Mouse (Mus musculus) limb, embryonic 15.5 days (tissue): Measurements from ENCODE around the gene Gm21977. TPM values are rescaled to one million over a fixed set of nuclear protein-coding genes. Genes with fewer than 3 reads are reported as not detected.
"Not testable (repeated sequence)": the region's sequence is repeated elsewhere in the genome, so short reads cannot be mapped to it uniquely, and the experiment has no call there.

Source experiments
- ATAC-seq: fragments of 200-750 bp; cut with Nextera tagmentation; 2 replicates; pipeline ENCODE4 v1.8.0; 2017; ENCODE audit warnings: low read depth, moderate TSS enrichment; ENCODE audit not compliant: insufficient number of reproducible peaks, low FRiP score, low TSS enrichment
- H3K27ac ChIP-seq: fragments of 300-500 bp; sonication (generic); 2 replicates; pipeline ENCODE4 v1.5.1; 2015; ENCODE audit warnings: moderate library complexity, mild to moderate bottlenecking, inconsistent platforms
- H3K27me3 ChIP-seq: fragments of 300-500 bp; sonication (generic); 2 replicates; pipeline ENCODE4 v1.6.1; 2015; ENCODE audit warnings: inconsistent platforms
- H3K36me3 ChIP-seq: fragments of 300-500 bp; sonication (generic); 2 replicates; pipeline ENCODE4 v1.6.1; 2015; ENCODE audit warnings: inconsistent platforms
- H3K4me1 ChIP-seq: fragments of 300-500 bp; sonication (generic); 2 replicates; pipeline ENCODE4 v1.6.1; 2015; ENCODE audit warnings: inconsistent platforms
- H3K4me2 ChIP-seq: fragments of 300-500 bp; sonication (generic); 2 replicates; pipeline ENCODE4 v1.6.1; 2015; ENCODE audit warnings: mild to moderate bottlenecking, inconsistent platforms
- H3K4me3 ChIP-seq: fragments of 300-500 bp; sonication (generic); 2 replicates; pipeline ENCODE4 v1.5.1; 2015; ENCODE audit warnings: mild to moderate bottlenecking, inconsistent platforms
- H3K9ac ChIP-seq: fragments of 300-500 bp; sonication (generic); 2 replicates; pipeline ENCODE4 v1.6.1; 2015; ENCODE audit warnings: inconsistent platforms
- H3K9me3 ChIP-seq: fragments of 300-500 bp; sonication (generic); 2 replicates; pipeline ENCODE4 v1.6.1; 2016; ENCODE audit warnings: inconsistent platforms
- WGBS: fragments of 180-500 bp; shearing (Covaris S2); methylation state at CpG from one replicate; pipeline ENCODE4 v1.1.7; 2015; 5-methylcytosine and 5-hydroxymethylcytosine counted together
- polyA plus RNA-seq: library from polyadenylated mRNA; unstranded; fragments of >200 nt; fragmentation: Nextera tagmentation; extraction: Ambion mirVana; gene quantifications from 2 replicates; pipeline ENCODE4 v1.2.1, GENCODE M21; 2015

Gene Gm21977
- not detected in 2 replicates for polyA plus RNA-seq

GRCm38 (mm10) chr14:42853377-42853776 is at the start of gene Gm21977:
Gm21977 (minus strand) TSS chr14:42853477.
- H3K27me3 ChIP-seq, H3K9ac ChIP-seq, H3K4me1 ChIP-seq, H3K27ac ChIP-seq, ATAC-seq, H3K9me3 ChIP-seq, H3K36me3 ChIP-seq, H3K4me2 ChIP-seq, H3K4me3 ChIP-seq: not testable (repeated sequence)
- no CpG with 5 or more reads among the region's 3 CpGs for WGBS

Other genes with a start within 250 kb of the Gm21977 start
- gene Gm3633, start 211.6 kb downstream of the Gm21977 start, polyA plus RNA-seq: not detected in 2 replicates
- gene Gm10378, start 197.5 kb downstream of the Gm21977 start, polyA plus RNA-seq: not detected in 2 replicates
- not detected in 2 replicates for gene Gm3015, start 84.7 kb downstream of the Gm21977 start, polyA plus RNA-seq
- not detected in 2 replicates for gene Gm10377, start 55.5 kb downstream of the Gm21977 start, polyA plus RNA-seq
- gene Gm8082, start 140.1 kb upstream of the Gm21977 start, polyA plus RNA-seq: not detected in 2 replicates
- not detected in 2 replicates for gene Gm10376, start 162.2 kb upstream of the Gm21977 start, polyA plus RNA-seq
- gene Gm8094, start 223.2 kb upstream of the Gm21977 start, polyA plus RNA-seq: not detected in 2 replicates
- gene Gm8104, start 247.1 kb upstream of the Gm21977 start, polyA plus RNA-seq: not detected in 2 replicates